Mouse (Mus musculus) G1E (cell line): ENCODE data around the gene Spata20. TPM values are rescaled to one million over a fixed set of nuclear protein-coding genes. Genes with fewer than 3 reads are reported as not detected.

ENCODE experiments used
- ATAC-seq: 2 replicates; pipeline ENCODE4 v1.8.0; 2016; ENCODE audit warnings: mild to moderate bottlenecking; ENCODE audit not compliant: insufficient number of reproducible peaks, poor library complexity, low FRiP score, severe bottlenecking; ENCODE audit errors: extremely low read depth
- DNase-seq: peaks from one replicate; pipeline ENCODE4 v3.0.0; 2012; ENCODE audit warnings: low spot score
- H3K27me3 ChIP-seq: 2 replicates; pipeline ENCODE4 v1.6.1; 2012; ENCODE audit warnings: mild to moderate bottlenecking, low read length, inconsistent platforms; ENCODE audit not compliant: insufficient read depth
- H3K36me3 ChIP-seq: replicated peaks from 2 replicates; pipeline ENCODE3; 2012; ENCODE audit warnings: mild to moderate bottlenecking, inconsistent platforms
- H3K4me1 ChIP-seq: 2 replicates; pipeline ENCODE4 v1.6.1; 2012; ENCODE audit warnings: low read depth, low read length, inconsistent platforms, mixed read lengths; ENCODE audit not compliant: insufficient read depth
- H3K4me3 ChIP-seq: 2 replicates; pipeline ENCODE4 v1.5.1; 2012; ENCODE audit warnings: low read depth, mild to moderate bottlenecking, inconsistent platforms, low read length, moderate library complexity, mixed read lengths
- H3K9me3 ChIP-seq: replicated peaks from 2 replicates; pipeline ENCODE4 v1.6.1; 2012; ENCODE audit warnings: inconsistent platforms
- CTCF ChIP-seq: IDR thresholded peaks from 2 replicates; pipeline ENCODE4 v1.5.1; 2012; ENCODE audit warnings: low read depth, low read length, inconsistent platforms, mixed read lengths
- GATA1 ChIP-seq: IDR thresholded peaks from 2 replicates; pipeline ENCODE4 v1.6.1; 2012; ENCODE audit warnings: borderline replicate concordance, low read length, inconsistent platforms, mixed read lengths
- GATA2 ChIP-seq: IDR thresholded peaks from 2 replicates; pipeline ENCODE4 v1.6.1; 2012; ENCODE audit warnings: low read depth, low read length, inconsistent platforms, borderline replicate concordance
- POLR2AphosphoS5 ChIP-seq: IDR thresholded peaks from 2 replicates; pipeline ENCODE4 v1.6.1; 2012; ENCODE audit warnings: low read depth, low read length, inconsistent platforms; ENCODE audit not compliant: insufficient replicate concordance
- TAL1 ChIP-seq: conservative IDR thresholded peaks from 2 replicates; pipeline ENCODE4 v1.6.1; 2012; ENCODE audit warnings: low read depth, low read length, inconsistent platforms, mixed read lengths
- polyA plus RNA-seq: library from polyadenylated mRNA; stranded (reverse); fragments of >175 nt; gene quantifications from 2 replicates; pipeline ENCODE4 v1.2.3, GENCODE M21; 2012
- total RNA-seq, 2 experiments: library from RNA; stranded (forward) in 1 of 2; stranded (reverse) in 1 of 2; fragments of 200-1000 nt in 1 of 2; fragments of >200 nt in 1 of 2; fragmentation: Nextera tagmentation in 1 of 2; gene quantifications; 2 replicates each; pipeline ENCODE4 v1.2.3; 2014 to 2017

Spata20 gene
- total and polyA plus RNA-seq, 3 experiments, result not detected

- no peaks in the 10 kb centered on the region for H3K9me3 ChIP-seq
- H3K4me3 ChIP-seq, result no peak overlapping the region
- H3K27me3 ChIP-seq, result peaks cover 17% of the 10 kb centered on the region
- no peaks in the 10 kb centered on the region for H3K4me1 ChIP-seq
- no peak for DNase-seq
- no peak for ATAC-seq
- TF ChIP-seq POLR2AphosphoS5, result no peak
- TF ChIP-seq CTCF, result no peak
- no peak for TF ChIP-seq GATA1
- TF ChIP-seq TAL1, result no peak
- no peak for TF ChIP-seq GATA2
- no peaks in the 10 kb centered on the region for H3K36me3 ChIP-seq
Measured at GRCm38 (mm10) chr11:94457001-94457400, 29.0 kb downstream of the Spata20 start.

DNA sequence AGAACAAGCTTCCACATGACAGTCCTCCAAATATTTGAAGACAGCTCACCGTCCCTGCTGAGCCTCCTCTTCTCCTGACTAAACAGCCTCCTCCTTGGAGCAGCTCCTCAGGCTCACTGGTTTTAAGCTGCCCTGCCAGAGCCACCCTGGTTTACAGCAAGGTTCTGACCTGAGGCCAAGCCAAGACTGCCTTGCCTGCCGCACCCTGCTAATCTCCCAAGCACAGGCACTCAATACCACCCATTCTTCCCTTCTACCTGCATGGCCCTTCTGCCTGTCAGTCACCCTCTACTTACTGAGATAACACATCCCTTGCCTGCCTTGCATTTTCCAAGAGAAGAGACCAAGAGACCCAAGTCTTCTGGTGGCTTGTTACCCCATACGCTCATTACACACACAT is 29.6 kb downstream of the Spata20 start:
- TF ChIP-seq TAL1 (no peak), GATA2 (no peak), POLR2AphosphoS5 (no peak), CTCF (no peak), GATA1 (no peak)
- no peaks in the 10 kb centered on the region for H3K4me1 ChIP-seq
- H3K9me3 ChIP-seq, result no peaks in the 10 kb centered on the region
- peaks cover 15% of the 10 kb centered on the region for H3K27me3 ChIP-seq
- no peak for ATAC-seq
- DNase-seq, result no peak
- no peaks in the 10 kb centered on the region for H3K36me3 ChIP-seq
- H3K4me3 ChIP-seq, result no peak overlapping the region

DNA sequence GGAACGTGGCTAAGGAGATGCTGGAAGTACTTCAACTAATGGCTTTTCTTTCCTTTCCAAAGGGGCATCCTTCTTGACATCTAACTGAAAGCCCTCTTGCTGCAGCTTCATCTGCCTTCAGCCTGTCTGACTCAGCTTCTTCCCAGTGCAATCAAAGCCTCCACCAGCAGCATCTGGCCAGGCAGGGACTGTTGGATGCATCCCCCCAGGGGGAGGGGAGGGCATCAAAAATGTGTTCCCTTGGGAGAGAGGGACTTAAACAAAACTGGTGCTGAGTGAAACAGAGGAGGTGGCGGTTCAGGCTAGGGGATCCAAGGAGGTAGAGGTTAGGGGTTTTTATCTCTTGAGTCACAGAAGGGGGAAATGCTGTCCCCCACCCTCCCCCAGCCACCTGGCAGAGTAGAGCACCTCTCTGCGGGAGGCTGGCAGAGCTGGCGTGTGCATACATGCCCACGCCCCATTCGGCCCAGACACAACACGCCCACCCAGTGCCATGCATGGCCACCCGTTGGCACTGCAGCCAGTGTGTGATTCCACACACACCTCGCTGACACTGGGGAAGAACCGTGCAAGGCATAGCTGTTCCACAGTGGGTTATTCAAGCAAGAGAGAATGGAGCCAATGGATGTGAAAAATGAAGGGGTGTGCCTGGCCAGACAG is 30.7 kb downstream of the Spata20 start:
- Histone ChIP-seq H3K9me3 (no peaks in the 10 kb centered on the region), H3K27me3 (peaks cover 22% of the 10 kb centered on the region), H3K36me3 (no peaks in the 10 kb centered on the region), H3K4me1 (no peaks in the 10 kb centered on the region), H3K4me3 (no peak overlapping the region)
- ATAC-seq (no peak), DNase-seq (no peak)
- TF ChIP-seq GATA2, result no peak
- no peak for TF ChIP-seq TAL1
- TF ChIP-seq CTCF, result no peak
- no peak for TF ChIP-seq POLR2AphosphoS5
- no peak for TF ChIP-seq GATA1

- H3K9me3 ChIP-seq, result no peaks in the 10 kb centered on the region
- peaks cover 22% of the 10 kb centered on the region for H3K27me3 ChIP-seq
- no peak for DNase-seq
- ATAC-seq, result no peak
- no peak for TF ChIP-seq GATA2
- TF ChIP-seq CTCF, result no peak
- no peak for TF ChIP-seq POLR2AphosphoS5
- TF ChIP-seq GATA1, result no peak
- no peak for TF ChIP-seq TAL1
- H3K36me3 ChIP-seq, result no peaks in the 10 kb centered on the region
- no peaks in the 10 kb centered on the region for H3K4me1 ChIP-seq
- H3K4me3 ChIP-seq, result no peak overlapping the region
Measured at GRCm38 (mm10) chr11:94454756-94455155, 31.2 kb downstream of the Spata20 start.

DNA sequence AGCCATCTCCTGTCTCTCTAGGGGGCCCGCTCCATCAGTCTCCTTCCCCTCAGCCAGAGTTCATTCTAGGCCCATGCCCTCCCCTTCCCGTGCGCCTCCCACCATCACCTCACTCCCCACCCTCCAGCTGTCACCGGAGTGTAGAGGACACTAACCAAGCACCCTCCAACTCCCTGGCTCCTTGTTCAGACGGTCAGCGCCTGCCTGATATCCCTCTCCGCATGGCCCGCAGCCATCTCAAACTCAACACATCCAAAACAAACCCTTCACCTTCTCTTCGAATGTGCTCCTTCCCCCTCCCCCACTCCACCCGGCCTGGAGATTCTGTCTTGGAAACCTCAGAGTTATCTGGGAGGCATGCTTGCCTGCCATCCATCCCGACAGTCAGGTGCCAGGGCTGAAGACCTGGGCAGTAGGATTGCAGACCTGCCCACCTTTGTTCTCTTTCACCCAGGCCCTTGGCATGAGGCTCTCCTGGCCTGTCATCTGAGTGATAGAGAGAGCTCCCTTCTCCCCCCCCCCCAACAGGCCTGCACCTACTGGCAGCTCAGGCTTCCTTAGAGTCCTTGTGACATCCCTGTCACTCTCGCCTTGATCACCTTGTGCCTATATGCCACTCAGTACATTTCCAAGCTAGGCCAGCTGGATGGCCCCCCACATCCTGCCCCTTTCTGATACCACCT is 34.7 kb downstream of the Spata20 start:
- ATAC-seq (no peak), DNase-seq (no peak)
- H3K4me1 ChIP-seq, result no peaks in the 10 kb centered on the region
- no peak for TF ChIP-seq TAL1
- no peak overlapping the region for H3K4me3 ChIP-seq
- H3K36me3 ChIP-seq, result no peaks in the 10 kb centered on the region
- peaks cover 22% of the 10 kb centered on the region for H3K27me3 ChIP-seq
- H3K9me3 ChIP-seq, result no peaks in the 10 kb centered on the region

GRCm38 (mm10) chr11:94449886-94450285 is 36.1 kb downstream of the Spata20 start:
- no peaks in the 10 kb centered on the region for H3K36me3 ChIP-seq
- no peak overlapping the region for H3K4me3 ChIP-seq
- ATAC-seq (no peak), DNase-seq (no peak)
- H3K9me3 ChIP-seq, result no peaks in the 10 kb centered on the region
- H3K27me3 ChIP-seq, result peaks cover 14% of the 10 kb centered on the region
- H3K4me1 ChIP-seq, result no peaks in the 10 kb centered on the region
- TF ChIP-seq TAL1, result no peak
- no peak for TF ChIP-seq POLR2AphosphoS5
- TF ChIP-seq GATA1, result no peak
- TF ChIP-seq GATA2, result no peak
- TF ChIP-seq CTCF, result no peak

GRCm38 (mm10) chr11:94449239-94449638 is 36.7 kb downstream of the Spata20 start:
- TF ChIP-seq TAL1 (no peak), POLR2AphosphoS5 (no peak), CTCF (no peak), GATA1 (no peak), GATA2 (no peak)
- peaks cover 12% of the 10 kb centered on the region for H3K27me3 ChIP-seq
- H3K9me3 ChIP-seq, result no peaks in the 10 kb centered on the region
- H3K4me1 ChIP-seq, result no peaks in the 10 kb centered on the region
- no peak for DNase-seq
- H3K4me3 ChIP-seq, result no peak overlapping the region
- no peak for ATAC-seq
- H3K36me3 ChIP-seq, result no peaks in the 10 kb centered on the region
